Mouse (Mus musculus) small intestine, adult 2 months (tissue): Measurements from ENCODE around the gene Nol6.

Source experiments
- CTCF ChIP-seq: fragments of 200-500 bp; IDR thresholded peaks from 2 replicates; pipeline ENCODE4 v1.5.1; 2012; ENCODE audit warnings: low read depth, mild to moderate bottlenecking, control low read depth, inconsistent platforms, low read length, moderate library complexity, mixed read lengths; ENCODE audit not compliant: insufficient replicate concordance, insufficient read length; ENCODE audit errors: extremely low read depth
- POLR2A ChIP-seq: fragments of 200-500 bp; IDR thresholded peaks from 2 replicates; pipeline ENCODE4 v1.6.1; 2012; ENCODE audit warnings: low read depth, mild to moderate bottlenecking, control low read depth, inconsistent platforms, low read length, moderate library complexity

GRCm38 (mm10) chr4:41096169-41096568, 28.1 kb downstream of the Nol6 start:
- TF ChIP-seq POLR2A: no peak
- no peak for TF ChIP-seq CTCF
